Mouse (Mus musculus): ENCODE measurements around the gene Pla2g2e.
"Not testable (repeated sequence)": the region's sequence is repeated elsewhere in the genome, so short reads cannot be mapped to it uniquely, and the experiment has no call there.

Pla2g2e gene

DNA sequence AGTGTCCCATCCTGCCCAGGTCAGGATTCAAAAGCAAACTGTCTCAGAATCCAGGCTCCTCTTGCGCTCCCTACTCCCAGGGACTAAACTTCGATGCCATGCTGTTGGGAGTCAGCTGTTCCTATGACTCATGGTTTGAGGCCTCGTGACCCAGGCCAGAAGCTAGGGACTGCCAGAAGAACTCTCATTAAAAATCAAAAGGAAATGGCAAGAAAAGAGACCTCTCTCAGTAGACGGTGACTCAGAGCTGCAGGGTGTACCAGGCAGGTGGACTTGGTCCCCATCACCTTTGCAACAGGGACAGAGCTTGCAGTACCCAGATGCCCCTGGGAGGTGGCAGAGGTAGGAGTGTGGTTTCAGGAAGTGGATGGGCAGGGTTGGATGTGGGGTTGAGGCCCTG is at the start of gene Pla2g2e:
Pla2g2e (plus strand) TSS at position 212 of the 400 bp plus-strand sequence.
- DNase-seq (ENCODE audit: low spot score in 2 of 2): peak; percentile 40

DNA sequence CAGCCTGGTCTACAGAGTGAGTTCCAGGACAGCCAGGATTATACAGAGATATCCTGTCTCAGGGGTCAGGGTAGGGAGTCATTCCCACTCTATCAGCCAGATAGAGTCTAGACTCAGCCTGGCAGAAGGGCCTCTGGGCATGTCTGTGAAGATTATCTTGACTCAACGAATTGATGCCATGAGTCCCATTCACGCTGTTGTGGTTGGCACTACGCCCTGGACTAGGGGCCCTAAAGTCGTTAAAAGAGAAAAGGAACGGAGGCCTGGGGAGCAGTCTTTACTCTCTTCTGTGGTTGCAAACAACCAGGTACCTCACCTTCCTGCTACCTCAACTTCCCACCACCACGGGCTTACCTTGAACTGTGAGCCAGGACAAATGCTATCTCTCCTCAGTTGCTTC is 37.9 kb upstream of the Pla2g2e start:
- DNase-seq (ENCODE audit: low spot score in 2 of 2): no peak

GRCm38 (mm10) chr4:138840726-138841125 is 37.0 kb upstream of the Pla2g2e start:
- DNase-seq (ENCODE audit: low spot score in 2 of 2): no peak

DNA sequence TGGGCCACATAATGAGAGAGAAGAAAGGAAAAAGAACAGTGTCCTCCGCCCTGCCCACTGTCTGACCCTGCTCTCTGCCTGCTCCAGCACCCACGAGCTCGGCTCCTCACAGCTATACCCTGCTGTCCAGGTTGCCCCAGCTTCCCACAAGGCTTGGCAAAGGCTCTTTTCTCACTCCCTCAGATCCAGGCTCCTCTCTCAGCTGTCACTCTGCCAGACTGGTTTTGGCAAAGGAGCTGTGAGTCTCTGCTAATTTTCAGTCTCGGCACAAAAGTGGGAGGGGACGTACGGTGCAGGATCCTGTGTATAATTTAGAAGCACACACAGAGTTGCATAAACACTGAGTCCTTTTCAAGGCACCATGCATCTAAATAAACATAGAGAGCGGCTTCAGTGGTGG is 36.4 kb upstream of the Pla2g2e start:
- DNase-seq (ENCODE audit: low spot score in 2 of 2): no peak

DNA sequence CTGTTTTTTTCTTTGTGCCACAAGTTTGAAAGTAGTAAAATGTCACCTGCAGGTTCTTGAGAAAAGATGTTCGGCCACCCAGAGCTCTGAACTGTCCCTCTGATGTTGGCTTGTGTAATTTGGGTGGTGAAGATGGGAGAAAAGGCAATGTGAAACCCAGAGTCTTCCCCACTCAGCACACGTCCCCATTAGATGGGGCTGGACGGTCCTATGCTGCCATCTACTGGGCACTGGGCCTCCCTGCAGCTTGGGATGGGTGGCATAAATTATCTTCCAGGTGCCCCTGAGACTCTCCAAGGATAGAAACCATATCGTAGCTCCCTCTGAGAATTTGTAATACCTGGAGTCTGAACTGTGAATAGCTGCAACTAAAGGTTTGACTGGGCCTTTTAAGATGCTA is 26.3 kb upstream of the Pla2g2e start:
- peak; percentile 24 to 56 for DNase-seq (ENCODE audit: low spot score in 2 of 2)

- DNase-seq (ENCODE audit: low spot score in 2 of 2): no peak
These were observed 24.8 kb upstream of the Pla2g2e start for GRCm38 (mm10) chr4:138852961-138853360.

- DNase-seq (ENCODE audit: low spot score in 2 of 2): no peak
These were observed 22.6 kb upstream of the Pla2g2e start for GRCm38 (mm10) chr4:138855092-138855632.

DNA sequence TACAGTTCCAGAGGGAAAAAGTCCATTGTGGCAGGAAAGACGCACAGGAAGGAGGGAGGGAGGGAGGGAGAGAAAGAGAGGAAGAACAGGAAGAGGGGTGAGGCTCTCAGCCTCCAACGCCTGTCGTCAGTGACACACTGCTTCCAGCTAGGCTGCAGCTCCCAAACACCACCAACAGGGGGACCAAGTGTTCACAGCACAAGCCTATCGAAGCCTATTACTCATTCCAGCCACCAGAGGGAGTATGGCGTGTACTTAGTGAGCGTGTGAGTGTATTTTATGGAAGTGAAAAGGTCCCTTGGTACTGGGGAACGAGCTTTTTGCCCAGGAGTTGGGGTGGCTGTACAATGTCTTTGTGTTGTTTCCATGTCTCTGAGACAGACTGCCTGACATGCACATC is 21.3 kb upstream of the Pla2g2e start:
- peak in 1 of 2 experiments; percentile 28 for DNase-seq (ENCODE audit: low spot score in 2 of 2)

- DNase-seq (ENCODE audit: low spot score in 2 of 2): no peak
These were observed 20.2 kb upstream of the Pla2g2e start for GRCm38 (mm10) chr4:138857576-138857975.

DNA sequence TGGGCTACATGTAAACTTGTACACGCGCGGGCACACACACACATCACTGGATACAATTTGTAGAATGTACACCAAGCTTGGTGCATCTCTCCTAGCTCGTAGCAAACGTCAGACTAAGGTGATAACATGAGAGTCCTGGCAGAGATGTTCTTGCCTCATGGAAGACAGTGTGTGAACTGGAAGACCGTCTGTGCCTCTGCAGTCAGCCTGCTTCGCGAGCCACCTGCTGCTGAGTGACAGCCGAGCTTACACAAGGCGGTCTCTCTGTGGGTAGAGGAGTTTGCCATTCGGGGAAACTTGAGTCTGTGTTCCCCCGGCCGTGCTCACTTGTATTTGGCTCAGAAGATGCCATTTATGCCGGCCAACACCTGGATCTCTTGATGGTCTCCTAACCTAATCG is 19.3 kb upstream of the Pla2g2e start:
- DNase-seq (ENCODE audit: low spot score in 2 of 2): no peak

DNA sequence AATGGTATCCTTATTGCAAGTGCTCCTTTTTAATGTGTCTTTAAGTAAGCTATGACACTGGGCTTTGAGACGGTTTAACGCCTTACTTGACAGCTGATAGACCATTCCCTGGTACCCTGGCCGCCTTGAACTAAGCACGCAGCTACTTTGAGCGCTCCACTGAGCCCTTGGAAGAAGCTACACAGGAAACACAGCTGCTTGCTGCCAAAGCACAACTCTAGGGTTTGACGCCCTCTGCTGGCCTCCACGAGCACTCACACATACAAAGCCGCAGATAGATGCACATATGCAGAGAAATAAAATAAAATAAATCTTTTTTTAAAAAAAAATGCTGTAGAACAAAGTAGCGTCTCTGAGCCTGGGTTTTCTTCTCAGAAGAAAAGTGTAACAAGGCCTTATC is 18.5 kb upstream of the Pla2g2e start:
- DNase-seq (ENCODE audit: low spot score in 2 of 2): no peak

- DNase-seq (ENCODE audit: low spot score in 2 of 2): no peak
These were observed 18.0 kb upstream of the Pla2g2e start for GRCm38 (mm10) chr4:138859728-138860127.

GRCm38 (mm10) chr4:138863344-138863998 is 14.3 kb upstream of the Pla2g2e start, which contains the start of gene Pla2g5:
Pla2g5 (minus strand) TSS chr4:138863482.
- DNase-seq (ENCODE audit: low spot score in 2 of 2): no peak

DNA sequence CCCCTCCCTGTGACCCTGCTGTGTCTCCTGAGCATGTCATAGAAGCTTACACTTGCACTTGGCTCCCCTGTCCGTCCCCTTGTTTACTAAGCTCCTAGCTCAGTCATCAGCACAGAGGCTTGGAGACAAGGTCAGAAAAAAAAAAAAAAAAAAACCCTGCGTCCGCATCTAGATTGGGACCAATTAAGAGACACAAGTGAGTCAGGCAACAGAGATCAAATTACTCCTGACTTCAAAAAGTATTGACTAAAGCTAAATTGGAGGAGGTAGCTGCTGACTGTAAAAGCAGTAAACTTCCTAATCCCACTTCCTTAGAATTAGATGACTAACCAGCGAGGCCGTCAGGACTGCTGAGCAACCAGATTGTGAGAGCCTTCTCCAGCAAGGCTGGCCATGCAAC is 12.7 kb upstream of the Pla2g2e start:
- DNase-seq (ENCODE audit: low spot score in 2 of 2): no peak

GRCm38 (mm10) chr4:138865991-138866390 is 11.8 kb upstream of the Pla2g2e start:
- DNase-seq (ENCODE audit: low spot score in 2 of 2): no peak

DNA sequence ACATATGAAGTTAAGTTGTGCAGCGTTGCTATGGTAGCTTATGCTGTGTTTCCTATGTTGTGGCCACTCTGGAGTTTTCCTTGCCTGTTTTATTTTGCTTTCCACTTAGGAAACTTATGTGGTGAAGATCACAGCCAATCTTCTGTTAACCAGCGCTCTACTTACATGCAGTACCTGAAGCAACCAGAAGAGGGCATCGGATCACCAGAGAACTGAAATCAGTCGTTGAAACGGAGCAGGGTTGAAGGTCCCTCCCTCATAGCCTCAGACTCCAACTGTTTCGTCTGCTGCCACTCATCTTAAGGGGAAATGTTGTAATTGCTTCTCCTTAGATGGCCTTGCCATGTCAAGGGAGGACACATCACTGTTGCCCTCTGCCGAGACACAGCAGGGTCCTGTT is 11.3 kb upstream of the Pla2g2e start:
- peak in 1 of 2 experiments; percentile 75 for DNase-seq (ENCODE audit: low spot score in 2 of 2)

DNA sequence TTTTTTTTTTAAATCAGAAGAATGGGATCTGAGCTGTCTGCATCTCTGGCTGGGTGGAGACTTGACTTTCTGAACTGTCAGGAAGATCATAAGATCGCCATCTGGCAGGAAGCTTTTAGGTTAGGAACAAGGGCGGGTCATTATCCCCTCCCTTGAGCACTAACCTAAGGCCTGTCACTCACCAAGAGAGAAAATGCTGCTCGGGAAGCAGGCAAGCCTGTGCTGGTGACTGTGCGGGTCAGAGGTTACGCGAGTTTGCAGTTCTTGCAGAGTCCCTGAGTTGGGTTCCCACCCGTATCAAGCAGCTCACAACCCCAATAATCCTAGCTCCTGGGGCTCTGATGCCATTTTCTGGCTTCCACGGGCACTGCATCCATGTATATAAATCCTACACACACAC is 9.1 kb upstream of the Pla2g2e start:
- DNase-seq (ENCODE audit: low spot score in 2 of 2): no peak

GRCm38 (mm10) chr4:138873864-138874263 is 3.9 kb upstream of the Pla2g2e start, which contains the start of gene Gm13030:
Gm13030 (minus strand) TSS chr4:138873964.
- no peak for DNase-seq (ENCODE audit: low spot score in 2 of 2)

- not testable (repeated sequence) for DNase-seq (ENCODE audit: low spot score in 2 of 2)
These were observed 2.5 kb upstream of the Pla2g2e start for GRCm38 (mm10) chr4:138875275-138875674.

DNA sequence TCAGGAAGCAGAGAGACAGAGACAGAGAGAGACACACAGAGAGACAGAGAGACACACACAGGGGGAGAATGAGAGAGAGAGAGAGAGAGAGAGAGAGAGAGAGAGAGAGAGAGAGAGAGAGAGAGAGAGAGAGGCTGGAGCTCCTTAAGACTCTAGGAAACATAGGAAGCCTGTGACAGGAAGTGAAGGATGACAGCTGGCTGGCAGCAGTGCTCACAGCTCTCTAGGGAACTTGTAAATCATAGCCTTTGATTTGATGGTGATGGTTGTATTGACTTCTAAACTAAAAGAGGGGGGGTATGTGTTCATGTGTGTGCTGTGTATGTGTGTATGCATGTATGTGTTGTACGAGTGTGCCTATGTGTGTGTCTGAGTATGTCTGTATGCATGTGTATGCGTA is 1.8 kb upstream of the Pla2g2e start:
- no peak for DNase-seq (ENCODE audit: low spot score in 2 of 2)

DNA sequence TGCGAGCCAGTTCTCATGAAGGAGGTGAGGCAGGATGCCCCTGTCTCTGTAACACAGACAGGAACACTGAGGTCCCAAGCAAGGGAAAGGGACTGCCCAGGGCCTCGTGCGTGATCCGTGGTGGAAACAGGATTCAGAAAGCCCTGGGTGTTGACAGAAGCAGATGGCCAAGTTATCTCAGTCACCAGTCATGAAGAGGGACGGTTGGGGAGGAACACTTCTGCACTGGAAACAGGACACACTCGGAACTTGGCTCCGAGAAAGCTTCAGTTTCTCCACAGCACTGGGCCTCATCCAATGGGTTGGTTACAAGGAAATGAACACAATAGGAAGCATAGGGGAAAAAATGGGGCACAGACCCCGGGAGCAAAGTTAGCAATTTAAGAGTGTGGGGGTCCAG is 1.0 kb downstream of the Pla2g2e start:
- DNase-seq (ENCODE audit: low spot score in 2 of 2): peak; percentile 56 to 60

GRCm38 (mm10) chr4:138879808-138880207 is 2.1 kb downstream of the Pla2g2e start:
- no peak for DNase-seq (ENCODE audit: low spot score in 2 of 2)

GRCm38 (mm10) chr4:138880811-138881584 is 3.3 kb downstream of the Pla2g2e start:
- DNase-seq (ENCODE audit: low spot score in 2 of 2): peak; percentile 30 to 49

All from heart, adult 9 months (tissue).